Mouse (Mus musculus): ENCODE measurements around the gene Rtn4.

- TF ChIP-seq CTCF (conservative IDR thresholded peaks at IDR 0.05; ENCODE audit: insufficient read depth, insufficient read length, low read depth, low read length) (no peak), POLR2A (IDR thresholded peaks at IDR 0.05; ENCODE audit: low read depth, low read length) (no peak)
These were observed 98.0 kb downstream of the Rtn4 start for GRCm38 (mm10) chr11:29790796-29791195.
